Mouse (Mus musculus) bone marrow, adult 2 months (tissue): ENCODE measurements around the gene Prkd2. TPM values are rescaled to one million over a fixed set of nuclear protein-coding genes. Genes with fewer than 3 reads are reported as not detected.

Experiments
- H3K27ac ChIP-seq: fragments of 200-500 bp; 2 replicates; pipeline ENCODE4 v1.5.1; 2012; ENCODE audit warnings: low read depth, mild to moderate bottlenecking, control low read depth, inconsistent platforms, low read length; ENCODE audit not compliant: control insufficient read depth, poor library complexity, insufficient read depth
- H3K4me1 ChIP-seq: fragments of 200-500 bp; 2 replicates; pipeline ENCODE4 v1.6.1; 2011; ENCODE audit warnings: low read length; ENCODE audit not compliant: control insufficient read depth, insufficient read depth
- H3K4me3 ChIP-seq: fragments of 200-500 bp; replicated peaks from 2 replicates; pipeline ENCODE3; 2011; ENCODE audit warnings: mild to moderate bottlenecking, low read depth, low read length, control low read depth; ENCODE audit not compliant: control insufficient read depth
- CTCF ChIP-seq: fragments of 200-500 bp; IDR thresholded peaks from 2 replicates; pipeline ENCODE4 v1.5.1; 2011; ENCODE audit warnings: low read length, control low read depth; ENCODE audit not compliant: control insufficient read depth, insufficient read depth
- POLR2A ChIP-seq: fragments of 200-500 bp; IDR thresholded peaks from 2 replicates; pipeline ENCODE4 v1.6.1; 2011; ENCODE audit warnings: low read depth, mild to moderate bottlenecking, control low read depth, low read length, borderline replicate concordance; ENCODE audit not compliant: control insufficient read depth
- WGBS: fragments of 180-500 bp; shearing (Covaris S2); methylation state at CpG from one replicate; pipeline ENCODE4 v1.1.7; 2018; 5-methylcytosine and 5-hydroxymethylcytosine counted together
- polyA plus RNA-seq: library from polyadenylated mRNA; stranded (reverse); fragments of >200 nt; gene quantifications from 2 replicates; pipeline ENCODE4 v1.2.4, GENCODE M21; 2011; ENCODE audit warnings: low replicate concordance; ENCODE audit not compliant: missing spikeins, insufficient read depth, insufficient read length

The Prkd2 gene
- polyA plus RNA-seq, 1 experiment = 34.2 TPM

- TF ChIP-seq CTCF = no peak
- no peak for TF ChIP-seq POLR2A
- Histone ChIP-seq H3K27ac (no peak overlapping the region; the same call in 1 of the 2 replicates), H3K4me1 (peaks cover 8% of the 10 kb centered on the region; the same call in 1 of the 2 replicates), H3K4me3 (no peak overlapping the region)
- WGBS = 45% methylated on average over 5 of the region's 5 CpGs
These were observed 22.4 kb upstream of the Prkd2 start for GRCm38 (mm10) chr7:16820271-16820763.

- WGBS = 72% methylated on average over 3 of the region's 3 CpGs
- H3K27ac ChIP-seq = no peak overlapping the region
These were observed 21.6 kb upstream of the Prkd2 start for GRCm38 (mm10) chr7:16821091-16821490.

GRCm38 (mm10) chr7:16821669-16822101 is 21.0 kb upstream of the Prkd2 start:
- TF ChIP-seq CTCF (no peak), POLR2A (no peak)
- Histone ChIP-seq H3K4me3 (no peak overlapping the region), H3K4me1 (peaks cover 12% of the 10 kb centered on the region), H3K27ac (no peak overlapping the region)
- WGBS = 79% methylated on average over 4 of the region's 4 CpGs

More at GRCm38 (mm10) chr7:16821091-16821490, 21.6 kb upstream of the Prkd2 start:
- no peak for TF ChIP-seq CTCF
- TF ChIP-seq POLR2A = no peak
- Histone ChIP-seq H3K4me3 (no peak overlapping the region), H3K4me1 (peaks cover 10% of the 10 kb centered on the region)

GRCm38 (mm10) chr7:16823734-16824133 is 19.0 kb upstream of the Prkd2 start:
- Histone ChIP-seq H3K4me3 (no peak overlapping the region), H3K27ac (no peak overlapping the region), H3K4me1 (peaks cover 14% of the 10 kb centered on the region)
- WGBS = 74% methylated on average over 5 of the region's 5 CpGs
- TF ChIP-seq POLR2A (no peak), CTCF (no peak)

GRCm38 (mm10) chr7:16825785-16826184 is 16.9 kb upstream of the Prkd2 start:
- 68% methylated on average over 10 of the region's 10 CpGs for WGBS
- peaks cover 11% of the 10 kb centered on the region for H3K4me1 ChIP-seq

GRCm38 (mm10) chr7:16826571-16826970 is 16.1 kb upstream of the Prkd2 start:
- no peak overlapping the region for H3K4me3 ChIP-seq
- no peak overlapping the region for H3K27ac ChIP-seq
- H3K4me1 ChIP-seq = peaks cover 9% of the 10 kb centered on the region
- no peak for TF ChIP-seq CTCF
- no peak for TF ChIP-seq POLR2A
- WGBS = 18% methylated on average over 5 of the region's 5 CpGs

More at GRCm38 (mm10) chr7:16825785-16826184, 16.9 kb upstream of the Prkd2 start:
- Histone ChIP-seq H3K27ac (no peak overlapping the region), H3K4me3 (no peak overlapping the region)
- peak; percentile 41 for TF ChIP-seq CTCF
- TF ChIP-seq POLR2A = no peak

GRCm38 (mm10) chr7:16827274-16827673 is 15.4 kb upstream of the Prkd2 start:
- TF ChIP-seq CTCF (no peak), POLR2A (no peak)
- H3K27ac ChIP-seq = no peak overlapping the region
- WGBS = 20% methylated on average over 4 of the region's 4 CpGs
- no peak overlapping the region for H3K4me3 ChIP-seq
- H3K4me1 ChIP-seq = peaks cover 9% of the 10 kb centered on the region

GRCm38 (mm10) chr7:16830449-16830848 is 12.3 kb upstream of the Prkd2 start:
- H3K4me3 ChIP-seq = no peak overlapping the region
- TF ChIP-seq POLR2A (no peak), CTCF (no peak)
- peaks cover 9% of the 10 kb centered on the region for H3K4me1 ChIP-seq
- H3K27ac ChIP-seq = no peak overlapping the region
- WGBS = 85% methylated on average over 9 of the region's 9 CpGs
